Mouse (Mus musculus) cerebellum, postnatal 25 days (tissue): Measurements from ENCODE around the gene Ccdc82.
A peak's percentile ranks its signal among the peaks of the same experiment; 100 is the strongest.

Experiments
- DNase-seq, 2 experiments: peaks; one replicate each; pipeline ENCODE4 v3.0.0; 2021; ENCODE audit warnings: mixed read lengths in 2 of 2

Gene Ccdc82

GRCm38 (mm10) chr9:13246815-13247638 lies at the start of gene Ccdc82:
Ccdc82 (plus strand) TSS chr9:13246955.
- peak; percentile 90 to 98 for DNase-seq

DNA sequence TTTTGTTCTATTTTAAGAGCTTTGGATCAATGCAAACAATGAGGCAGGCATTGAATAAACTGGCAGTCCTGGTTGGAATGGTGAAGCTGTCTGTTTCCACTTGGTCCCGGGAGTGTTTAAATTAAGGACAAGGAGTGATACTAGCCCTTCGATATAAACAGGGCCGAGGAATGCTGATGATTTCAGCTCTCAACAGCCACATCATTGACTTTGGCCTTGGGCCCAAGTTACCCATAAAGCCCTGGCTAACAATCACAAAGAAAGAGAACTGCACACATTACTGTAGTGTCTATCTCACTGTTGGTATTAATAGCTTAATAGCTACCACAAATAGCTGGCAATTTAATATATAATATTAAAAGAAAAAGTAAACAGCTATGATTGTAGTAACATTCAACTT lies 46.7 kb upstream of the Ccdc82 start:
- DNase-seq: no peak

DNA sequence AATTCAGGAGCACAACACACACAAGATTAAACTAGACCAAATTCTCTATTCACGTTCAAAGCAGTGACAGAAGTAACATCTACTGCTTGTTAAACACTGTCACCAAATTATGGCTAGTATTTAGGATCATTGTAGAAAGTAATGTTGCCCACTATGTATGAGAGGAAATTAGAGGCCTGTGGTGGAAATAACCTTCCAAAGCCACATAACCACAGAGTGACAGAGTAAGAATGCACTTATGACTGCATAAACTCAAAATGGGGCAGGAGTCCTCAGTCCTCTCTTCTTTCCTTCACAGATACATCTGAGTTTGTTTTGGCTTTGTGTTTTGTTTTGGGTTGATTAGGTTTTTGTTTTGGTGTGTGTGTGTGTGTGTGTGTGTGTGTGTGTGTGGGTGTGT lies 43.6 kb upstream of the Ccdc82 start:
- DNase-seq: no peak

DNA sequence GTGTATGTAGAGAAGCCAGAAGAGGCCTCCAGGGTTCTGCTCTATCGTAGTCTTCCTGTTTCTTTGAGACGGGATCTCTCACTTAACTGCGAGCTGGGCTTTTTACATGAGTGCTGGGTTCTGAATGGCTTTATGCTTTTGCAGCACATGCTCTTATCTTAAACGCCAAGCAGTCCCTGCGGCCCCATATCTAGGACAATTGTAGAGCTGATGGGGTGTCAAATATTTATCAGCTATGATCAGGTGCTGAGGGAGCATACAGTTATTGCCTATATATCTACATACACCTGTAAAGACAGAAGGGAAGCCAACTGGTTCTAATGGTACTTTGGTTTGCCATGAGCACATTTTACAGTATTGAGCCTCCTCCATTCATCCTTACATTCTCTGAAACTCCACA lies 43.1 kb upstream of the Ccdc82 start:
- DNase-seq: no peak

DNA sequence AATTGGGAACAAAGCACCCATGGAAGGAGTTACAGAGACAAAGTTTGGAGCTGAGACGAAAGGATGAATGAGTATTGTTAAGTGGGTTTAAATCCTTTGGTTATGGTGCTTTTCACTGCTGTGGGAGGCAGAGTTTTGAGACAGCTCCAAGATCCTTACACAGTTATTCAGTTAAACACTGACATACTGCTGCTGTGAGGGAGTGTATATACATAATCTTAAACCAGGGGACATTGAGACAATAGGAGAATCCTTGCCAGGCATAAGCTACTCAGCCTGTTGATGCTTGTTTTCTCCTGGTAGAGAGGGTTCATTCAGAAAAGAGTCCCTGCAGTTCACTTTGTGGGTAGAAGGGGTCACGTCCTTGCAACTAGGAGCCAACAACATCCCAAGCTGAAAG lies 40.4 kb upstream of the Ccdc82 start:
- no peak for DNase-seq

DNA sequence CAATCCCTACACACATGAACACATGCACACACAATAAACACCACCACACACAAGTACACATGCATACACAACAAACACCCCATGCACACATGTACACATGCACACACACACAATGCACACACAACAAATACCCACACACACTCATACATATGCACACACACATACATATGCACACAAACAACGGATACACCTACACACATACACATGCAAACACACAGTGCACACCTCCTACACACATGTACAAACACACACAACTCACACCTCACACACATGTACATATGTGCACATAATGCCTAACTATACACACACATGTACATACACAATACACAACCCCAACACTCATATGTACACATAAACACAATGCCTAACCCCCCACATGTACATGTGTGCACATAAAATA lies 20.9 kb upstream of the Ccdc82 start:
- no peak for DNase-seq

DNA sequence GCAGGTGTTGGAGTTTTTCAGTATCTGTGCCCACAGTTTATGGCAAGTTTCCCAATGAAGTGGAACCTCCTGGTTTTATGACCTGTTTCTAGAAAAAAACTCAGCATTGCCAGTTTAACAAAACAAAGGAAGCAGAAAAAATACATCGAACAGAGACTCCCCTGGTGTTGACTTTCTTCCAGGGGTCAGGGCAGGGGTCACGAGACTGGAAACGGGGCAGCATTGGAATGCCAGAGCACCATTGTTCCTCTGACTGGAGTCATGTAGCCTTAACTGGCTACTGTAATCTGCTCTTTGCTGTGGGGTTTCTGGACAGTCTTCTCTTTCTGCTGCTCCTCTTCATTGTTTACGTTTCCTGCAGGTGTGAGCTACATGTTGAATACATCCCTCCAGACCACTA lies 16.2 kb upstream of the Ccdc82 start:
- no peak for DNase-seq

GRCm38 (mm10) chr9:13231545-13232216 lies 15.1 kb upstream of the Ccdc82 start:
- peak; percentile 16 to 26 for DNase-seq

- no peak for DNase-seq
These were observed 4.4 kb upstream of the Ccdc82 start for GRCm38 (mm10) chr9:13242321-13242720.

DNA sequence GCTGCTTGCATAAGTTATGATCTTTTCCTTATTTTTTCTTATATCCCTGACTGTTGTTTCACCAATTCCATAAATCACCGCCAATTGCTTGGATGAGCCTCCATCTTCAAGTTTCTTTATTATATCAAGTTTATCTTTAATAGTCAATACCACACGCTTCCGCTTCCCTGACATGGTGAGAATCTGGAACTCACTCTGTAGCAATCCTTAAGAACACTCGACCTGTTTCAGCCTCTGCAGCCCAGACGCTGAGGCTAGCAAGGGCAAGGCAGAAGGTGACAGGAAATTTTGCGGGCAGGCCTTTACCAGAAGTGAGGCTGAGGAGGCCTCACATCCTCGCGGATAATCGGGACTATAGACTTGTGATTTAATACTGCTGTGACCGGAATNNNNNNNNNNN lies 1.3 kb upstream of the Ccdc82 start, which contains the start of gene Jrkl:
Gene Jrkl, minus strand, starts transcription at position 349 of the 400 bp plus-strand sequence.
- DNase-seq: peak; percentile 47 to 59

- no peak for DNase-seq
These were observed 1.3 kb downstream of the Ccdc82 start for GRCm38 (mm10) chr9:13248104-13248503.

- no peak for DNase-seq
These were observed 4.5 kb downstream of the Ccdc82 start for GRCm38 (mm10) chr9:13251251-13251650.

GRCm38 (mm10) chr9:13256726-13257125 lies 10.0 kb downstream of the Ccdc82 start:
- DNase-seq: no peak

- DNase-seq: no peak
These were observed 11.4 kb downstream of the Ccdc82 start for GRCm38 (mm10) chr9:13258173-13258572.

DNA sequence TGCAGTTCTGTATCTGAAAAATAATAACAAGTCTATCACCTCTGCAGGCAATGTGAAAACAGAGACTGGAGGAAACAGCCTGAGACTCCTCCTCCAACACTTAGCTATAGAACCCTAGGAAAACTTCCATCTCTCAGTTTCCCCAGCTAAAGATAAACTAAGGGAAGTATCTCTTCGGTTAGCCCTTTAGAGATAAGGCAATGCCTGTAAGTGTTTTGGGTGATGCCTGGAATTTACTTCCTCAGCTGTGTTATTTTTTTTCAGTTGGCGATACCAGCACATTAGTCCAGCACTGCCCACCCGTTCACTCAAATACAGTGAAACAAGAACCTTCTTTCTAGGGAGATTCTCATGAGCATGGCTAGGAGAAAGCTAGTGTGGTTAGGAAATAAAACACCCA lies 14.2 kb downstream of the Ccdc82 start:
- DNase-seq: no peak

DNA sequence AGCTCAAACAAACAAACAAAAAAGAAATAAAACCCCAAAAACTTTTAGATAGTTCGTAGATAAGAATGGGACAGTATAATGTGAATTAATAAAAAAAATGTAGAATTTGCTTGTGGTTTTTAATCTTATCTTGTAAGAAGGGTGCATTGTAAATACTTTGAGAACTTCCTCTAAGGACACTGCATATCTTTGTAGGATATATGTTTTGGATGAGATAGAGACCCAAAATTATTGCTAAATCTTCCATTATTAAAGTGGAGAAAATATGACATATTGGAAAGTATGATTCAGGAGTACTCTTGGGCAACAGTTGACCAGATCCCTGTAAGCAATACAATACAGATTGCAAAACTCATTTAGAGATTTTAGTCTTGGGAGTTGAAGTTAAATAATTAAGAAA lies 26.5 kb downstream of the Ccdc82 start:
- no peak for DNase-seq

DNA sequence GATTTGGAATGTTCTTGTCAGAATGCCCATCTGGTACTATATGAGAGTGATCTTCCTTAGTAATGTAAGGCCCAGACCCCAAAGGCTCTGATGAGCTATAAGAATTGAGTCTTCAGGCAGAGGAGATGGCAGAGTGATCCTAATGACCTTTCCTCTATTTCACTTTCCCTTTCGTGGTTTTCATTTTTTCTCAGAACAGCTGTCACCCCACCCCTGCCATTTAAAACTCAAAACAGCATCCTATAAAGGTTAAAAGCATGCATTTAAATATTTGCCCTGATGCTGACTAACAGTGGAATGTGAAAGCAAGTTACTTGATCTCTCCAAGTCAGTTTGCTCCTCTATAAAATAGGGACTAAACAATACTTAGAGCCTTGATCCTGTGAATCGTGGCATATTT lies 40.7 kb downstream of the Ccdc82 start:
- no peak for DNase-seq

GRCm38 (mm10) chr9:13296274-13297121 lies 49.7 kb downstream of the Ccdc82 start:
- peak; percentile 86 to 89 for DNase-seq

DNA sequence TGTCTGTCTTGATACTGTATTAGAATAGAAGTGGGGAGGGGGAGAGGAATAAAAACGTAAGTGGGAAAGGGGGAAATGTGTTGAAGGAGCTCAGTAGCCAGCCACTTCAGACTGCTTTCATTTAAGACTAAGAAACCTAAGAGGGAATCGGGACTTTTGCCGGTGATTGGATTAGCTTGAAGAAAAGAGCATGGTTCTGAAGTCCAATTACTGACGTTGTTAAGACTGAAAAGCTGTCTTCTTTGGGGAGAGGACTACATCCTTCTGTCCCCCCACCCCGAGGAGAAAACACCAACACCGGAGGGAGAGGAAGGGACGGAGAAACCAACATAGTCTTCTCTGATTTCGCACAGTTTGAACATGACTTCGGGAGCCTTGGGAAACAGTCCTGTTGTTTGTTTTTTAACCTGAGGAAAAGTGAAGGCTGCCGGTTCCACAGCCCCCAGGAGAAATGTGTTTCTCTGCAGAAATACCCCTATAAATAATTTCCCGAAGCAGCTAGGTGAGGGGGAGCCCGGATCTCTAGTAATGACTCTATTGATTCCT lies 50.4 kb downstream of the Ccdc82 start:
- DNase-seq: peak; percentile 22 to 46

DNA sequence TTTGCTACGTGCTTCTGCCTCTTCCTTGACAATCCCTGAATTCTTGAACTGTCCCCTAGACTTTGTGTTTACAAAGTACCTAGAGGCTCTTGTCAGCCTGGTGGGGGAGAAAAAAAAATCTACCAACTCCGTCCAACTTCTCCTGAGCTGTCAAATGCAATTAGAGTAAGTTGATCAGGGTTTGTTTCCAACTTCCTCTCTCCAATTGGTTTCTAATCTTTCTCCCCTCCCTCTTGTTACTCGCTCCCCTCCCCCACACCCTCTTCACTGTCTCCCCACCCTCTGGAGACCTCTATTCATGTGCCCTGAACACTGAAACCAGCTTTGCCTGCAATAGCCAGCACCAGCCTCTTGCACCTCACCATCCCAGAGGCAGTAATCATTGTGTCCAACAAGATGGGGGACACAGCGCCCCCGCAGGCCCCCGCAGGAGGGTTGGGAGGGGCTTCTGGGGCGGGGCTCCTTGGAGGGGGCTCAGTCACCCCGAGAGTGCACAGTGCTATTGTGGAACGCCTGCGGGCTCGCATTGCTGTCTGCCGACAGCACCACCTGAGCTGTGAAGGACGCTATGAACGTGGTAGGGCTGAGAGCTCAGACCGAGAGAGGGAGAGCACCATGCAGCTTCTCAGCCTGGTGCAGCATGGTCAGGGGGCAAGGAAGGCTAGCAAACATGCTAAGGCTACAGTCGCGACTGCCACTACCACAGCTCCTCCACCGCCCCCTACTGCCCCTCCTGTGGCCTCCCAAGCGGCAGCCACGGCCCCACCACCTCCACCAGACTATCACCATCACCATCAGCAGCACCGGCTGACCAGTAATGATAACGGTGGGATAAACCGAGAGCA lies 51.1 kb downstream of the Ccdc82 start, which contains the start of gene Maml2:
Gene Maml2, plus strand, starts transcription at position 290 of the 845 bp plus-strand sequence.
- peak; percentile 75 to 78 for DNase-seq

DNA sequence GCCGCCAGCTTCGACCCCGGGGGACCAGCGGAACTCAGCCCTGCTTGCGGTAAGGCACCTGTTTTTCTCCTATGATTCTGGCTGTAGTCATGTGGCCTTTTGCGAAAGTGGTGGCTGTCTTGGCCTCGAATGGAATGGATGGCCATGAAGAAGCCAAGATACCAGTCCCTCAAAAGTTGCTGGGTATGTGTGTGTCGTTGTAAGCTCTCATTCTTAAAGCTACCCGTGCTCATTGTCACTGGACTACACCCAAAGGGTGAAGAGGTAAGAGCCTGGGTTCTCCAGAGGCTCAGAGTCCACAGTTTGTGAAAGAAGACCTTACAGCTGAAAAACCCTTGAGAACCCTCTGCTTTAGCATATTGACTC lies 51.7 kb downstream of the Ccdc82 start:
- DNase-seq: no peak

DNA sequence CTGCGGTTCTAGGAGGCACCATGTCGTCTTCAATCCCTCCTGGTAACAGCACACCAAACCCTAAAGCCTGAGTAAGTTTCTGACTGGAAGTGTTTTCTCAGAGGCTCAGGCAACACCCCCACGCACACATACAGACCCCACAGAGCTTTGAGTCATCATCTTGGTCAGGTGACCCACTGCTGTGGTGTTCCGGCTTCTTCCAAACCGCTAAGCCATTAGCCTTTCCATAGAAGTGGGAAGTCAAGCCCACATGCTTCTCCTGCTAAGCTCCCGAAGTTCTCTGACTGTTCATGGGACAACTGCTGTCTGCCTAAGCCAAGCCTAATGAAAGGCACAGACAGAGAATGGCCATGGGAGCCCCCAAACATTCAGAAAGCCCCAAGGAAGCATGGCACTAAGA lies 52.4 kb downstream of the Ccdc82 start:
- DNase-seq: peak; percentile 29 to 39
